Mouse (Mus musculus) heart, postnatal 0 days (tissue): ENCODE data around the gene Cpa2.

Experiments
- CTCF ChIP-seq: IDR thresholded peaks from 2 replicates; pipeline ENCODE4 v1.5.1; 2016; ENCODE audit warnings: antibody characterized with exemption, control low read depth, low read depth
- EP300 ChIP-seq: IDR thresholded peaks from 2 replicates; pipeline ENCODE4 v1.6.1; 2016; ENCODE audit warnings: antibody characterized with exemption, low read depth

DNA sequence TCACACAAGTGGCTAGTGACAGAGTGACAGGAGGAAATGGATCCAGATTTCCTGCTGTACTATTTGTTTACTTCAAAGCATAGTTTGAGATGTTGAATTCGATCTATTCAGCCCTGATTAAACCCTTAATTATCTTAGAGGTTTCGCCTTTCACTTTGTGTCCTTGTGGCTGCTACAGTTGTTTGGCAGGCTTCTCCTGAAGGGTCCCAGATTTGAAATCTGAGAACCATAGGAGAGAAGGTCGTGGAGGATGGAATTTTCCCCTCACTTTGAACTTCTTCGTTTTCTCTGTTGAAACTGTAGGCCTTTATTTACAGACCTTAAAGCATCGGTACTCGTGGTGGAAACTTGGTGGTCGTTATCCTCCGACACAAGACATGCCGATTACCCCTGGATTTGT, 27.1 kb upstream of the Cpa2 start:
- no peak for TF ChIP-seq EP300
- TF ChIP-seq CTCF = no peak
